In the genomic region with DNA sequence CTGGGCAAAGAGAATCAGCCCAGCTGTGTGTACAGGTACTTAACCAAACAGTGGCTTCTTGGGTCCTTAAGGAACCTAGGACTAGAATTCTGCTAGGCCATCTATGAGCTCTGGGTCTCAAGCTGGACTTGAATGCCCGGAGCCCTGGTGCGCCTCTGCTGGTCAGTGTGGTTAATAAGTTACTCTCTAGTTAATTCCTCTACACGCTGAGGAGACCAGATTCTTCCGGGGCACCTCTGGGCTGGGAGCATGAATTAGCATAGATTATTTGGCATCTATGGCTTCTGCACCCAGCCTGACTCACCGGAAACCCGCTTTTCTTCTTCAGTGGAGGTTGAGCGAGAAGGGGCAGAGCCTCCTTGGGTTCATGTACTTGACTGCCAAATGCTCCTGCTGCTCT, we compare ENCODE assay signal across 9 mouse cellular contexts. TPM values are rescaled to one million over a fixed set of nuclear protein-coding genes. Genes with fewer than 3 reads are reported as not detected.
A peak's percentile ranks its signal among the peaks of the same experiment; 100 is the strongest.
DNase-seq lines count a peak whose midpoint lies in the region; ATAC-seq and TF ChIP-seq lines count a peak whose summit lies in the region.
"Had no signal": no experiment of that assay in that cellular context is flagged by ENCODE, and none has a peak within 500 bp of the region (broad histone marks: within the 10 kb centered on the region; RNA-seq: fewer than 3 reads in every experiment).

No protein-coding gene starts in this region.

- WGBS in lung, adult 2 months = 8% methylated on average over 7 of the region's 7 CpGs
- 13% methylated on average over 7 of the region's 7 CpGs for WGBS in embryonic facial prominence, embryonic 14.5 days

- TF ChIP-seq POLR2A in lung, adult 2 months (IDR thresholded peaks at IDR 0.05; ENCODE audit: borderline replicate concordance, extremely low read depth, low read depth, low read length) = no peak

- no peaks in the 10 kb centered on the region for H3K36me3 ChIP-seq in embryonic facial prominence, embryonic 14.5 days (ENCODE audit: control insufficient read depth, insufficient read depth, low read length)
- H3K36me3 ChIP-seq: hindbrain, embryonic 13.5 days; lung, embryonic 15.5 days had no signal

- peak overlapping the region; percentile 55 for H3K4me2 ChIP-seq in embryonic facial prominence, embryonic 14.5 days (ENCODE audit: low read depth, low read length)
- H3K4me2 ChIP-seq: hindbrain, embryonic 13.5 days; lung, embryonic 15.5 days had no signal

- ATAC-seq in embryonic facial prominence, embryonic 14.5 days (ENCODE audit: low read depth) = no peak

- no peaks in the 10 kb centered on the region for H3K9me3 ChIP-seq in embryonic facial prominence, embryonic 14.5 days (ENCODE audit: control insufficient read depth, low read length)
- H3K9me3 ChIP-seq: hindbrain, embryonic 13.5 days; lung, embryonic 15.5 days had no signal

- H3K27ac ChIP-seq in embryonic facial prominence, embryonic 14.5 days (replicated peaks; ENCODE audit: low read depth, low read length) = no peak overlapping the region
- H3K27ac ChIP-seq: hindbrain, embryonic 13.5 days; lung, embryonic 15.5 days had no signal

- H3K4me3 ChIP-seq in lung, adult 2 months (replicated peaks; ENCODE audit: extremely low read depth, low read depth, low read length) = no peak overlapping the region
- no peak overlapping the region; the same call in 1 of the 2 replicates for H3K4me3 ChIP-seq in embryonic facial prominence, embryonic 14.5 days (ENCODE audit: low read depth, low read length)
- H3K4me3 ChIP-seq: hindbrain, embryonic 13.5 days; lung, embryonic 15.5 days had no signal

- peak; percentile 23; the same call in 1 of the 2 replicates for TF ChIP-seq CTCF in lung, adult 2 months (IDR thresholded peaks at IDR 0.05; ENCODE audit: insufficient read depth, low read length)

- peaks cover 85% of the 10 kb centered on the region for H3K27me3 ChIP-seq in embryonic facial prominence, embryonic 14.5 days (replicated peaks; ENCODE audit: control insufficient read depth, insufficient read depth, low read length)

- peaks cover 3% of the 10 kb centered on the region; the same call in 1 of the 2 replicates for H3K4me1 ChIP-seq in lung, adult 2 months (ENCODE audit: control insufficient read depth, insufficient read depth, low read length)
- H3K4me1 ChIP-seq in embryonic facial prominence, embryonic 14.5 days (ENCODE audit: control insufficient read depth, insufficient read depth, low read length) = peaks cover 9% of the 10 kb centered on the region

- H3K9ac ChIP-seq in embryonic facial prominence, embryonic 14.5 days (ENCODE audit: low read depth, low read length) = no peak overlapping the region
- H3K9ac ChIP-seq: hindbrain, embryonic 13.5 days; lung, embryonic 15.5 days had no signal

- DNase-seq in lung, adult 2 months = no peak
- DNase-seq in lung, postnatal 4 days = no peak
- no peak for DNase-seq in embryonic facial prominence, embryonic 14.5 days (ENCODE audit: low spot score)
- peak; percentile 89 for DNase-seq in kidney, postnatal 14 days
- peak; percentile 53 for DNase-seq in retina, postnatal 1 day
- no peak for DNase-seq in right cerebral cortex, postnatal 10 days (ENCODE audit: low spot score in 2 of 2)
- no peak for DNase-seq in spleen, postnatal 14 days (ENCODE audit: low spot score in 2 of 2)

RNA-seq across cellular contexts. Expression of gene Emx2, which starts 2.5 kb away (rescaled TPM):
- polyA plus RNA-seq in lung, adult 2 months (2012; rRNA removed) = not detected in 2 replicates
- polyA plus RNA-seq in embryonic facial prominence, embryonic 14.5 days (2014; fragmentation: Nextera tagmentation; extraction: Ambion mirVana) = 6.9 and 7.5 TPM in 2 replicates

Comparison
In these comparisons a context has a peak if more than half of its experiments do, and no peak if none do; other contexts are left out.
1. DNase-seq: peak in kidney, postnatal 14 days (single experiment) and retina, postnatal 1 day (single experiment); none in lung, adult 2 months (single experiment), lung, postnatal 4 days (0 of 2), embryonic facial prominence, embryonic 14.5 days (single experiment), right cerebral cortex, postnatal 10 days (0 of 2) and spleen, postnatal 14 days (0 of 2).